Mouse (Mus musculus) erythroblast, embryonic 14.5 days (primary cell): Measurements from ENCODE around the gene Wwox.

Experiments used
- GATA1 ChIP-seq: IDR thresholded peaks from 2 replicates; pipeline ENCODE4 v1.6.1; 2012; ENCODE audit warnings: low read length, inconsistent platforms, mixed read lengths
- TAL1 ChIP-seq: IDR thresholded peaks from 3 replicates; pipeline ENCODE4 v1.6.1; 2012; ENCODE audit warnings: low read length, inconsistent platforms, mixed read lengths

GRCm38 (mm10) chr8:114552606-114553005, 113.2 kb downstream of the Wwox start:
- TF ChIP-seq GATA1 = no peak
- no peak for TF ChIP-seq TAL1
